Comparison of ENCODE assay signal across 8 mouse cellular contexts in genomic region chr5:143253186-143253880, GRCm38 (mm10). TPM values are rescaled to one million over a fixed set of nuclear protein-coding genes. Genes with fewer than 3 reads are reported as not detected.
DNase-seq lines count a peak whose midpoint lies in the region; ATAC-seq and TF ChIP-seq lines count a peak whose summit lies in the region.

No protein-coding gene starts in this region.

- H3K36me3 ChIP-seq in embryonic facial prominence, embryonic 12.5 days, result peaks cover 38% of the 10 kb centered on the region
- peaks cover 81% of the 10 kb centered on the region for H3K36me3 ChIP-seq in limb, embryonic 12.5 days
- peaks cover 3% of the 10 kb centered on the region; the same call in 1 of the 2 replicates for H3K36me3 ChIP-seq in small intestine, adult 2 months (ENCODE audit: control insufficient read depth, insufficient read depth, low read length)

- no peak for TF ChIP-seq POLR2A in small intestine, adult 2 months (IDR thresholded peaks at IDR 0.05; ENCODE audit: low read depth, low read length)

- H3K9me3 ChIP-seq in embryonic facial prominence, embryonic 12.5 days, result 0 out of 2 replicates have a peak, but pooled peaks cover 2% of the 10 kb centered on the region
- H3K9me3 ChIP-seq in limb, embryonic 12.5 days, result no peaks in the 10 kb centered on the region

- peaks cover 77% of the 10 kb centered on the region for H3K27me3 ChIP-seq in embryonic facial prominence, embryonic 12.5 days
- H3K27me3 ChIP-seq in limb, embryonic 12.5 days, result peaks cover 86% of the 10 kb centered on the region
- H3K27me3 ChIP-seq in small intestine, adult 2 months (ENCODE audit: control insufficient read depth, insufficient read depth, low read length), result peaks cover 16% of the 10 kb centered on the region

- H3K9ac ChIP-seq in embryonic facial prominence, embryonic 12.5 days, result peak overlapping the region; percentile 46
- peak overlapping the region; percentile 50 for H3K9ac ChIP-seq in limb, embryonic 12.5 days (replicated peaks)

- no peak for TF ChIP-seq CTCF in small intestine, adult 2 months (IDR thresholded peaks at IDR 0.05; ENCODE audit: extremely low read depth, insufficient read length, insufficient replicate concordance, low read depth, low read length)

- peak; percentile 32 to 47 for DNase-seq in layer of hippocampus, postnatal 10 days (ENCODE audit: low spot score in 2 of 2)
- DNase-seq in layer of hippocampus, adult 9-10 months (ENCODE audit: low spot score), result no peak
- peak; percentile 81 for DNase-seq in brain, adult 2 months (ENCODE audit: low read depth, low spot score)
- DNase-seq in c-Kit-positive CD71-positive TER-119-positive erythroid progenitor cells, embryonic 14.5 days (ENCODE audit: low spot score), result no peak
- DNase-seq in thymus, postnatal 0 days (ENCODE audit: low spot score), result no peak

- H3K4me2 ChIP-seq in embryonic facial prominence, embryonic 12.5 days (replicated peaks), result peak overlapping the region; percentile 76
- H3K4me2 ChIP-seq in limb, embryonic 12.5 days, result peak overlapping the region; percentile 80

- H3K4me3 ChIP-seq in embryonic facial prominence, embryonic 12.5 days, result peak overlapping the region; percentile 42
- H3K4me3 ChIP-seq in limb, embryonic 12.5 days (replicated peaks), result peak overlapping the region; percentile 46
- H3K4me3 ChIP-seq in small intestine, adult 2 months (ENCODE audit: low read depth, low read length), result peak overlapping the region; percentile 19

- peaks cover 20% of the 10 kb centered on the region for H3K4me1 ChIP-seq in embryonic facial prominence, embryonic 12.5 days
- peaks cover 25% of the 10 kb centered on the region for H3K4me1 ChIP-seq in limb, embryonic 12.5 days (replicated peaks)
- H3K4me1 ChIP-seq in small intestine, adult 2 months (ENCODE audit: control insufficient read depth, insufficient read depth, insufficient read length, low read length), result peaks cover 3% of the 10 kb centered on the region; the same call in 1 of the 2 replicates

- no peak for ATAC-seq in embryonic facial prominence, embryonic 12.5 days (ENCODE audit: insufficient number of reproducible peaks, insufficient read depth, low FRiP score, low TSS enrichment)
- ATAC-seq in limb, embryonic 12.5 days (ENCODE audit: insufficient number of reproducible peaks, insufficient read depth, low FRiP score, low TSS enrichment, low read depth), result no peak

- no peak overlapping the region for H3K27ac ChIP-seq in embryonic facial prominence, embryonic 12.5 days
- H3K27ac ChIP-seq in limb, embryonic 12.5 days, result no peak overlapping the region
- H3K27ac ChIP-seq in small intestine, adult 2 months (ENCODE audit: insufficient read depth, low read depth, low read length), result no peak overlapping the region

- WGBS in embryonic facial prominence, embryonic 12.5 days, result 1% methylated on average over 97 of the region's 103 CpGs
- under 1% methylated on average over 103 of the region's 103 CpGs for WGBS in limb, embryonic 12.5 days
- WGBS in small intestine, adult 2 months, result 35% methylated on average over 103 of the region's 103 CpGs

RNA-seq across cellular contexts. Expression of gene Zfp316, which starts 16.5 kb away (rescaled TPM):
- 10 to 100 TPM; 21.8 to 24.4 TPM for total RNA-seq in layer of hippocampus, postnatal 10 days (2021)
- polyA plus RNA-seq in embryonic facial prominence, embryonic 12.5 days (2016; fragmentation: Nextera tagmentation; extraction: Ambion mirVana), result 9.7 and 10.1 TPM in 2 replicates
- polyA plus RNA-seq in limb, embryonic 12.5 days (2016; fragmentation: Nextera tagmentation; extraction: Ambion mirVana), result 8.5 and 11.0 TPM in 2 replicates
- 3.5 and 5.6 TPM in 2 replicates for polyA plus RNA-seq in small intestine, adult 2 months (2012; rRNA removed)
- polyA plus RNA-seq in thymus, postnatal 0 days (2015; fragmentation: Nextera tagmentation; extraction: Ambion mirVana), result 0.75 and 0.78 TPM in 2 replicates

RNA-seq across cellular contexts. Expression of gene Zfp12, which starts 18.4 kb away (rescaled TPM):
- total RNA-seq in layer of hippocampus, postnatal 10 days (2021), result 10 to 100 TPM; 22.8 to 25.1 TPM
- polyA plus RNA-seq in embryonic facial prominence, embryonic 12.5 days (2016; fragmentation: Nextera tagmentation; extraction: Ambion mirVana), result 26.6 and 27.2 TPM in 2 replicates
- polyA plus RNA-seq in limb, embryonic 12.5 days (2016; fragmentation: Nextera tagmentation; extraction: Ambion mirVana), result 25.1 and 26.1 TPM in 2 replicates
- polyA plus RNA-seq in small intestine, adult 2 months (2012; rRNA removed), result 2.4 and 2.6 TPM in 2 replicates
- 7.9 and 8.1 TPM in 2 replicates for polyA plus RNA-seq in thymus, postnatal 0 days (2015; fragmentation: Nextera tagmentation; extraction: Ambion mirVana)

RNA-seq across cellular contexts. Expression of gene Spdye4a, which starts 26.6 kb away (rescaled TPM):
- total RNA-seq in layer of hippocampus, postnatal 10 days (2021), result not detected
- not detected in 2 replicates for polyA plus RNA-seq in embryonic facial prominence, embryonic 12.5 days (2016; fragmentation: Nextera tagmentation; extraction: Ambion mirVana)
- not detected in 2 replicates for polyA plus RNA-seq in limb, embryonic 12.5 days (2016; fragmentation: Nextera tagmentation; extraction: Ambion mirVana)
- not detected in 2 replicates for polyA plus RNA-seq in small intestine, adult 2 months (2012; rRNA removed)
- not detected in 2 replicates for polyA plus RNA-seq in thymus, postnatal 0 days (2015; fragmentation: Nextera tagmentation; extraction: Ambion mirVana)

RNA-seq across cellular contexts. Expression of gene Zfp853, which starts 40.1 kb away (rescaled TPM):
- total RNA-seq in layer of hippocampus, postnatal 10 days (2021), result 1 to 10 TPM; 9.4 to 9.9 TPM
- 0.06 and 0.12 TPM in 2 replicates for polyA plus RNA-seq in embryonic facial prominence, embryonic 12.5 days (2016; fragmentation: Nextera tagmentation; extraction: Ambion mirVana)
- polyA plus RNA-seq in limb, embryonic 12.5 days (2016; fragmentation: Nextera tagmentation; extraction: Ambion mirVana), result 0.12 and 0.18 TPM in 2 replicates
- 0.34 and 0.35 TPM in 2 replicates for polyA plus RNA-seq in small intestine, adult 2 months (2012; rRNA removed)
- polyA plus RNA-seq in thymus, postnatal 0 days (2015; fragmentation: Nextera tagmentation; extraction: Ambion mirVana), result 0.04 and 0.08 TPM in 2 replicates

Comparison
In these comparisons a context has a peak if more than half of its experiments do, and no peak if none do; other contexts are left out.
1. DNase-seq: peak in layer of hippocampus, postnatal 10 days (2 of 2) and brain, adult 2 months (single experiment); none in layer of hippocampus, adult 9-10 months (single experiment), c-Kit-positive CD71-positive TER-119-positive erythroid progenitor cells, embryonic 14.5 days (single experiment) and thymus, postnatal 0 days (single experiment).
2. Peak in every context shown above with its lines, with median percentiles within 50 percentile points of each other: H3K4me3 ChIP-seq.